Mouse (Mus musculus) liver, embryonic 16.5 days (tissue): Measurements from ENCODE around the gene Diablo. TPM values are rescaled to one million over a fixed set of nuclear protein-coding genes. Genes with fewer than 3 reads are reported as not detected.

Experiments used
- ATAC-seq: fragments of 200-750 bp; cut with Nextera tagmentation; 2 replicates; pipeline ENCODE4 v1.8.0; 2017; ENCODE audit warnings: low read depth, mild to moderate bottlenecking, moderate number of reproducible peaks, moderate library complexity
- H3K27ac ChIP-seq: fragments of 300-500 bp; sonication (generic); 2 replicates; pipeline ENCODE4 v1.5.1; 2014; ENCODE audit warnings: mild to moderate bottlenecking, low read length
- H3K27me3 ChIP-seq: fragments of 300-500 bp; sonication (generic); 2 replicates; pipeline ENCODE4 v1.6.1; 2014; ENCODE audit warnings: low read depth, low read length, mixed read lengths; ENCODE audit not compliant: control insufficient read depth, insufficient read depth
- H3K36me3 ChIP-seq: fragments of 300-500 bp; sonication (generic); 2 replicates; pipeline ENCODE4 v1.6.1; 2014; ENCODE audit warnings: mild to moderate bottlenecking; ENCODE audit not compliant: control insufficient read depth, insufficient read depth
- H3K4me1 ChIP-seq: fragments of 300-500 bp; sonication (generic); 2 replicates; pipeline ENCODE4 v1.6.1; 2014; ENCODE audit warnings: low read depth, low read length, mixed read lengths; ENCODE audit not compliant: control insufficient read depth
- H3K4me2 ChIP-seq: fragments of 300-500 bp; sonication (generic); 2 replicates; pipeline ENCODE4 v1.6.1; 2014; ENCODE audit warnings: low read depth, low read length, mixed read lengths
- H3K4me3 ChIP-seq: fragments of 300-500 bp; sonication (generic); 2 replicates; pipeline ENCODE4 v1.5.1; 2014; ENCODE audit warnings: low read depth, mild to moderate bottlenecking, low read length
- H3K9ac ChIP-seq: fragments of 300-500 bp; sonication (generic); 2 replicates; pipeline ENCODE4 v1.6.1; 2014; ENCODE audit warnings: low read depth, low read length
- H3K9me3 ChIP-seq: fragments of 300-500 bp; sonication (generic); replicated peaks from 2 replicates; pipeline ENCODE4 v1.6.1; 2016; ENCODE audit warnings: low read length; ENCODE audit not compliant: control insufficient read depth
- WGBS: fragments of 180-500 bp; shearing (Covaris S2); extraction: QIAGEN DNeasy Blood & Tissue Kit; methylation state at CpG from one replicate; pipeline ENCODE4 v1.1.7; 2014; ENCODE audit not compliant: insufficient replicate concordance; 5-methylcytosine and 5-hydroxymethylcytosine counted together
- polyA plus RNA-seq: library from polyadenylated mRNA; unstranded; fragments of >200 nt; fragmentation: Nextera tagmentation; extraction: Ambion mirVana; gene quantifications from 2 replicates; pipeline ENCODE4 v1.2.1, GENCODE M21; 2015

The Diablo gene
- polyA plus RNA-seq, result 49.1 TPM in 2 replicates

GRCm38 (mm10) chr5:123523692-123524392, at the start of gene Diablo:
Gene Diablo, minus strand, starts transcription at chr5:123524176.
- Histone ChIP-seq H3K9ac (peak within 1 kb of the TSS; percentile 85), H3K27ac (peak within 1 kb of the TSS; percentile 67), H3K36me3 (no peaks in the 10 kb centered on the region), H3K4me3 (peak within 1 kb of the TSS; percentile 86), H3K4me2 (peak within 1 kb of the TSS; percentile 89), H3K4me1 (peaks cover 19% of the 10 kb centered on the region), H3K27me3 (no peaks in the 10 kb centered on the region), H3K9me3 (no peaks in the 10 kb centered on the region)
- under 1% methylated on average over 82 of the region's 82 CpGs for WGBS
- peak; percentile 96 for ATAC-seq

- ATAC-seq, result no peak
- Histone ChIP-seq H3K9me3 (no peaks in the 10 kb centered on the region), H3K27ac (no peak overlapping the region), H3K4me1 (peaks cover 16% of the 10 kb centered on the region), H3K4me2 (peak overlapping the region; percentile 97), H3K4me3 (peak overlapping the region; percentile 97), H3K9ac (no peak overlapping the region; the same call in 1 of the 2 replicates), H3K27me3 (no peaks in the 10 kb centered on the region), H3K36me3 (peaks cover 15% of the 10 kb centered on the region)
- WGBS, result 59% methylated on average over 8 of the region's 8 CpGs
These were observed 49.4 kb upstream of the Diablo start for GRCm38 (mm10) chr5:123573362-123573761.

GRCm38 (mm10) chr5:123572357-123573186, 48.6 kb upstream of the Diablo start, which contains the start of gene Vps33a:
Gene Vps33a, minus strand, starts transcription at chr5:123573038.
- no peaks in the 10 kb centered on the region for H3K27me3 ChIP-seq
- peak; percentile 96 for ATAC-seq
- peak within 1 kb of the TSS; percentile 97 for H3K4me3 ChIP-seq
- H3K27ac ChIP-seq, result peak within 1 kb of the TSS; percentile 83
- under 1% methylated on average over 54 of the region's 54 CpGs for WGBS
- H3K4me1 ChIP-seq, result peaks cover 16% of the 10 kb centered on the region
- peak within 1 kb of the TSS; percentile 95 for H3K9ac ChIP-seq
- peak within 1 kb of the TSS; percentile 97 for H3K4me2 ChIP-seq
- peaks cover 15% of the 10 kb centered on the region for H3K36me3 ChIP-seq
- no peaks in the 10 kb centered on the region for H3K9me3 ChIP-seq

- H3K4me1 ChIP-seq, result no peaks in the 10 kb centered on the region; the same call in 1 of the 2 replicates
These were observed 37.2 kb upstream of the Diablo start for GRCm38 (mm10) chr5:123561128-123561527.

GRCm38 (mm10) chr5:123559588-123559987, 35.6 kb upstream of the Diablo start:
- peaks cover 35% of the 10 kb centered on the region for H3K36me3 ChIP-seq
- 86% methylated on average over 8 of the region's 8 CpGs for WGBS

More at GRCm38 (mm10) chr5:123561128-123561527, 37.2 kb upstream of the Diablo start:
- no peaks in the 10 kb centered on the region for H3K27me3 ChIP-seq
- H3K9ac ChIP-seq, result no peak overlapping the region
- H3K27ac ChIP-seq, result no peak overlapping the region
- no peak overlapping the region for H3K4me3 ChIP-seq
- H3K4me2 ChIP-seq, result no peak overlapping the region
- 86% methylated on average over 11 of the region's 11 CpGs for WGBS
- H3K36me3 ChIP-seq, result peaks cover 37% of the 10 kb centered on the region
- H3K9me3 ChIP-seq, result no peaks in the 10 kb centered on the region
- ATAC-seq, result no peak

GRCm38 (mm10) chr5:123556451-123556850, 32.5 kb upstream of the Diablo start:
- peaks cover 17% of the 10 kb centered on the region for H3K36me3 ChIP-seq
- WGBS, result 64% methylated on average over 2 of the region's 2 CpGs

More at GRCm38 (mm10) chr5:123559588-123559987, 35.6 kb upstream of the Diablo start:
- H3K4me3 ChIP-seq, result no peak overlapping the region
- ATAC-seq, result no peak
- H3K4me2 ChIP-seq, result no peak overlapping the region
- no peak overlapping the region for H3K9ac ChIP-seq
- H3K27ac ChIP-seq, result no peak overlapping the region
- no peaks in the 10 kb centered on the region for H3K27me3 ChIP-seq
- no peaks in the 10 kb centered on the region for H3K9me3 ChIP-seq
- peaks cover 8% of the 10 kb centered on the region for H3K4me1 ChIP-seq

GRCm38 (mm10) chr5:123555693-123556092, 31.7 kb upstream of the Diablo start:
- Histone ChIP-seq H3K9me3 (no peaks in the 10 kb centered on the region), H3K4me1 (peaks cover 8% of the 10 kb centered on the region), H3K36me3 (peaks cover 17% of the 10 kb centered on the region), H3K27me3 (no peaks in the 10 kb centered on the region), H3K27ac (peak overlapping the region; percentile 70), H3K4me3 (no peak overlapping the region), H3K4me2 (peak overlapping the region; percentile 21; the same call in 1 of the 2 replicates), H3K9ac (no peak overlapping the region)
- ATAC-seq, result peak; percentile 95
- WGBS, result 47% methylated on average over 7 of the region's 7 CpGs

More at GRCm38 (mm10) chr5:123556451-123556850, 32.5 kb upstream of the Diablo start:
- Histone ChIP-seq H3K27me3 (no peaks in the 10 kb centered on the region), H3K9me3 (no peaks in the 10 kb centered on the region), H3K4me1 (peaks cover 8% of the 10 kb centered on the region), H3K4me2 (no peak overlapping the region), H3K4me3 (no peak overlapping the region), H3K27ac (no peak overlapping the region), H3K9ac (no peak overlapping the region)
- no peak for ATAC-seq

- Histone ChIP-seq H3K9ac (no peak overlapping the region), H3K27ac (no peak overlapping the region), H3K9me3 (no peaks in the 10 kb centered on the region), H3K4me1 (no peaks in the 10 kb centered on the region), H3K36me3 (peaks cover 29% of the 10 kb centered on the region), H3K4me3 (no peak overlapping the region), H3K4me2 (no peak overlapping the region), H3K27me3 (no peaks in the 10 kb centered on the region)
- ATAC-seq, result no peak
- 84% methylated on average over 10 of the region's 10 CpGs for WGBS
These were observed 9.8 kb upstream of the Diablo start for GRCm38 (mm10) chr5:123533801-123534200.
